Mouse (Mus musculus) adrenal gland, postnatal 14 days (tissue): ENCODE data around the gene Olfr1447. TPM values are rescaled to one million over a fixed set of nuclear protein-coding genes. Genes with fewer than 3 reads are reported as not detected.

Experiments used
- DNase-seq: peaks from one replicate; pipeline ENCODE4 v3.0.0; 2021; ENCODE audit warnings: mixed read lengths
- long read RNA-seq, 2 experiments: library from polyadenylated mRNA; stranded (forward); transcript quantifications; one replicate each; pipeline ENCODE4 v2.0.0; 2021
- total RNA-seq: library from RNA; stranded (reverse); gene quantifications from 2 replicates; pipeline ENCODE4 v1.2.3, GENCODE M21; 2021

Gene Olfr1447
- total RNA-seq, result not detected in 2 replicates
- long read RNA-seq, experiment 1, result 0 reads
- long read RNA-seq, experiment 2, result 0 reads

GRCm38 (mm10) chr19:12903643-12904042 is at the start of gene Olfr1447:
TSS of gene Olfr1447 (minus strand) at chr19:12903743.
- no peak for DNase-seq

DNA sequence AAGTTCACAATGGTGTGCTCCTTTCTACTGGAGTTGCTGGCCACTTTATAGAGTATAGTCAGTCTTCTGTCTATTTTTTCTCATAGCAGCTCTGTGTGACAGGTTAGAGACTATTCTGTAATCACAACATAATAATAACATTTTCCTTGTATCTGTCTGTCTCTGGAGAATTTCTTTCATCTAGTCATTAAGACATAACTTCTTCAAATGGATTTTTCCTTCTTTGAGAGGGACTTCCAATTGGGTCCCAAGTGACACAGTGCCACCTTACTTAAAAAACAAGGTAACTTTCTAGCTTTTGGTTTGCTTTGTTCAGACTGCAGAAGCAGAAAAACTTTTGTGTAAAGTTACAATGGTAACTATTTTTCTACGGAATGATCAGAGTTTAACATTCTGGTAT is 46.4 kb upstream of the Olfr1447 start, which contains the start of gene Olfr1450:
Gene Olfr1450 (plus strand): TSS at position 301 of the 400 bp plus-strand sequence.
- no peak for DNase-seq

DNA sequence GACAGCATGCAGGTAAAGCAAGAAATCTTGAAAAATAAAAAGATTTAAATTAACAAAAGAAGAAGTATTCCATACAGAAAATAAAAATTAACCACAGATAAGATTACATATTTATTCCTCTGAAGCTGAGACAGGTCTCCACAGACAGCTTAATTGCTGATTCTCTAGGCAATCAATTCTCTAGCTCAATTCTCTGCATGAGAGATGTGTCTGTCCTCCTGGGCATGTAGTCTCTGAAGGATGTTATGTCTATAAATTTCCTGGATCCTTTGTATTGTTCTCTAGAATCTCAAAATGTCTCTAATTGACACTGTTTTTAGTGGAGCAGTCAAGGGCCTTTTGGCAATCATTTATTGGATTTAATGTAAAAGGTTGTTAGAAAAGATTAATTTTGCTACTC is 27.0 kb upstream of the Olfr1447 start, which contains the start of gene Olfr1449:
Gene Olfr1449 (plus strand): TSS at position 301 of the 400 bp plus-strand sequence.
- no peak for DNase-seq

GRCm38 (mm10) chr19:12924319-12924718 is 20.8 kb upstream of the Olfr1447 start, which contains the start of gene Olfr1448:
TSS of gene Olfr1448 (minus strand) at chr19:12924419.
- no peak for DNase-seq

DNA sequence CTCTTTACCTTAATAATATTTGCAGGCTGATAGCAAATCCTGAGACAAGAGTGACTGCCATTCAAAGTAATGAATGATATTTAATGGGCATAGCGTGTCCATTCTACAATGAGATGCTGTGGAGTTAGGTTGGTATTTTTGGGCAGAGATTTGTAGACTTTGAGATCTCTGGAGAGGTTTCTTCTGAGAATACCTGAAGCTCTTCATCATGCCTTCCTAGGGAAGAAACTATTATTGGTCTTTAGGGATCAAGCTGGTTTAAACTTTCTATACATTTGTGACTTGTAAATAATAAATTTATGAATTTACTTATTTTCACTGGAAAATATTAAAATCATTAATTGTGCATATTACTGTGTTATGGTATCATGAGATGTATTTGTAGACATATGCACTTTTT is 10.1 kb downstream of the Olfr1447 start, which contains the start of gene Olfr1446:
Gene Olfr1446 (minus strand): TSS at position 101 of the 400 bp plus-strand sequence.
- no peak for DNase-seq

- DNase-seq, result no peak
These were observed 20.0 kb downstream of the Olfr1447 start, which contains the start of gene Olfr1445 for GRCm38 (mm10) chr19:12883555-12883954. TSS of gene Olfr1445 (plus strand) at chr19:12883855.

DNA sequence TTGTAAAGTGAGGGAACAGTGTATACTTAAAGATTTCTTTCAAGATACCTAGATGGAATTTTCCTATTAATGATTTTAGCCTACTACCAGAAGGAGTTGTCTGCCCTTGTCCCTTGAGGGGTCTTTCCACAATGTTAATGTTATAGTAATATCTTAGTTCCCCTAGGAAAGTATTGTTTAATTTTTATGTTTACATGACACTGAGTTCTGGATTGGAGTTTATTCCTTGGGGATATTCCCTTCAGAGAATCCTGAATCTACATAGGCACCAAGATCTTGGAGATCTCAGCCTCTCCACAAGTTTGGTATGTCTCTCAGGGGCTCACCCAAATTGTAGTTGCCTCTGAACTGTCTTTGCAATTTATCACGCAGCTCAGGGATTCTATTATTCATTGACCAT is 46.6 kb downstream of the Olfr1447 start, which contains the start of gene Olfr1444:
Gene Olfr1444 (plus strand): TSS at position 301 of the 400 bp plus-strand sequence.
- DNase-seq, result no peak

Other genes with a start within 250 kb of the Olfr1447 start
- not detected in 2 replicates for gene Olfr1442, start 233.3 kb downstream of the Olfr1447 start, total RNA-seq
- not detected in 2 replicates for gene Olfr1443, start 225.6 kb downstream of the Olfr1447 start, total RNA-seq
- gene Keg1, start 208.0 kb downstream of the Olfr1447 start, total RNA-seq, result 5.9 TPM in 1 of 2 replicates, not detected in the other
- 2.9 and 3.0 TPM in 2 replicates for gene Cntf, start 138.1 kb downstream of the Olfr1447 start, total RNA-seq
- 87.0 and 88.4 TPM in 2 replicates for gene Zfp91, start 107.6 kb downstream of the Olfr1447 start, total RNA-seq
- gene Lpxn, start 107.5 kb downstream of the Olfr1447 start, total RNA-seq, result 1.4 and 5.1 TPM in 2 replicates
- not detected in 2 replicates for gene Gm5244, start 57.1 kb downstream of the Olfr1447 start, total RNA-seq
- gene Olfr1444, start 46.5 kb downstream of the Olfr1447 start, total RNA-seq, result not detected in 2 replicates
- gene Olfr1445, start 19.9 kb downstream of the Olfr1447 start, total RNA-seq, result not detected in 2 replicates
- gene Olfr1446, start 10.2 kb downstream of the Olfr1447 start, total RNA-seq, result not detected in 2 replicates
- not detected in 2 replicates for gene Olfr1448, start 20.7 kb upstream of the Olfr1447 start, total RNA-seq
- not detected in 2 replicates for gene Olfr1449, start 27.1 kb upstream of the Olfr1447 start, total RNA-seq
- gene Olfr1450, start 46.5 kb upstream of the Olfr1447 start, total RNA-seq, result not detected in 2 replicates
- not detected in 2 replicates for gene Olfr1451, start 91.3 kb upstream of the Olfr1447 start, total RNA-seq
- gene Olfr1453, start 124.6 kb upstream of the Olfr1447 start, total RNA-seq, result not detected in 2 replicates
- not detected in 2 replicates for gene Olfr1454, start 156.9 kb upstream of the Olfr1447 start, total RNA-seq
- gene Olfr1457, start 194.1 kb upstream of the Olfr1447 start, total RNA-seq, result not detected in 2 replicates
- gene Olfr1458, start 203.0 kb upstream of the Olfr1447 start, total RNA-seq, result not detected in 2 replicates
- 0.04 and 0.07 TPM in 2 replicates for gene Olfr1459, start 245.8 kb upstream of the Olfr1447 start, total RNA-seq